Mouse (Mus musculus): Measurements from ENCODE around the gene Eef1akmt3.

DNA sequence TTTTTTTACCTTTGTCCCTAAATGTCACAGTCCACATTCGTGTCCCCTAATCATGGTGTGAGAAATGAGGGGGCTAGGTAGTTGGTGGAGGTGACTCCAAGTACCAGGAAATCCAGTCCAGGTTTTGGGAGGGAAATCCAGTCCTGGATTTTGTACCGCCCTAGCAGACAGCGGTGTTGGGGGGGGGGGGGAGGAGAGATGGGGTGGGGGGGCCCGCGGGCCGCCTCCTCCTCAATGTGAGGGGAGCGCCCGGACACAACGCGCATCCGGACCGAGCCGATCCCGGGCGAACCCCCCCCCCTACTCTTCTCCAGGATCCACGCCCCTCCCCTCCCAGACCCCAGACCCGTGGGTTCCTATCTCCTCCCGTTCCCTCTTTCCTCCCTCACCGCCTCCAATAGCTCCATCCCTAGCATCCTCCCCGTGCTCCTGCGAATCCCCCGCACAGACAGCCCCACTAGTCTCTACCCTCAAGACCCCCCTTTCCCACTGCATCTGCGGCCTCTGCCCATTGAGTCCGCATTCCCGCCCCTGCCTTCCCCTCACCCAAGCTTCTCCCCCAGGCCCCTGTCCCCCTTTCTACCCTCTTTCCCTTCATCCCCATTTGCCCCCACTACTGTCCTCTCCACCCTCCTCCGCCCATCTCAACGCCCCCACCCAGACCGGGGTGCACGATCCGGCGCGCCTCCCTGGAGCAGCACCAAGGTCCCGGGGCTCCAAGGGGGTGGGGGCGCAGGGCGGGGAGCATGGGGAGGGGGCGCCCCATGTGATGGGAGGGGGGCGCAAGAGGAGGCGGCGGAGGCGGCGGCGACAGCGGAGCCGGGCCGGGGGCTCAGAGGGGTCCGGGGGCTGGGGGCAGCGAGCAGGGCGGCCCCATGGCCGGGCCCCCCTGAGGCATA is 37.6 kb upstream of the Eef1akmt3 start:
- no peak for TF ChIP-seq HCFC1 (IDR thresholded peaks at IDR 0.05; ENCODE audit: borderline replicate concordance, insufficient read depth, low read length)
- no peak for TF ChIP-seq ZNF384 (IDR thresholded peaks at IDR 0.05; ENCODE audit: low read depth, low read length)
- no peak for TF ChIP-seq ZC3H11A (IDR thresholded peaks at IDR 0.05; ENCODE audit: borderline replicate concordance, low read depth, low read length)
- no peak for TF ChIP-seq MAFK (IDR thresholded peaks at IDR 0.05; ENCODE audit: insufficient read depth, low read depth, low read length)
- no peak for TF ChIP-seq CHD2 (IDR thresholded peaks at IDR 0.05; ENCODE audit: low read depth, low read length)

Data from ES-E14 (cell line).